Mouse (Mus musculus): ENCODE measurements around the gene Gp9. TPM values are rescaled to one million over a fixed set of nuclear protein-coding genes. Genes with fewer than 3 reads are reported as not detected.

Gp9 gene
- total RNA-seq (2021) = 1 to 10 TPM in 1 of 2 experiments, under 1 TPM in 1; 0.92 to 1.1 TPM

DNA sequence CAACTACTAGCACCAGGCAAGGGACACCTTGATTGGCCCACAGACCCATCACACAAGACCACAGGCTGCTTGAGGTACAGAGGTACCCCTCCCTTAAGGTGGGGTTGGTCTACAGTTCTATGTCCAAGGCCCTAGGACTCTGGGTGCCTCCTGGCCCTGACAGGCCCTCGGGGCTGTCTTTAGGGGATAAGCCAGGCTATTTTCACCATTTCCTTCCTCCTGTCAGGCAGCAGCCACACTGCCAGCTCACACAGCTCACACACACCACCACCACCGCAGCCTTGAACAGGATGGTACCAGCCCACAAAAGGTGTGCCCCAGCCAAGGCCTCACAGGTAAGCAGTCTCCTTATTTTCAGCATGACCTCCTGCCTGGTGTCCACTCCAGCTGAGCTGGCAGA is at the start of gene Gp9:
Gene Gp9, plus strand, starts transcription at position 231 of the 400 bp plus-strand sequence.
- intact Hi-C loops (cut with DNase I) = no loop called here
- DNase-seq (ENCODE audit: low spot score in 2 of 2) = no peak

DNA sequence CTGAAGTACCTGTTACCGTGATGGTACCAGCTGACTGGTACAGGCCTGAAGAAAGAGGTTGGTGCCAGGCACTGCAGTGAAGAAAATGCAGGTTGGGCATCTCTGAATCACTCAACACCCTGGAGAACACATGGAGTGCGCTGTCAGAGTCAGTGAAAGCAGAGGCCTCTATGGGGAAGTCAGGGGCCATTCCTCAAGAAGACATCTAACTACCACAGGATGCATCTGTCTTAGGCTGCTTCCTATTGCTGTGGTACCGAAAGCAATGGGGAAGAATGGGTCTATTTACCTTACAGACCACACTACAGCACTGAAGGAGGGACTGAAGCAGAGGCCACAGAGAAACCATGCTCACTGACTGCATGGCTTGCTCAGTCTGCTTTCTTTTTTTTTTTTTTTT is 49.8 kb upstream of the Gp9 start:
- intact Hi-C loops (cut with DNase I) = no loop called here
- no peak for DNase-seq (ENCODE audit: low spot score in 2 of 2)

DNA sequence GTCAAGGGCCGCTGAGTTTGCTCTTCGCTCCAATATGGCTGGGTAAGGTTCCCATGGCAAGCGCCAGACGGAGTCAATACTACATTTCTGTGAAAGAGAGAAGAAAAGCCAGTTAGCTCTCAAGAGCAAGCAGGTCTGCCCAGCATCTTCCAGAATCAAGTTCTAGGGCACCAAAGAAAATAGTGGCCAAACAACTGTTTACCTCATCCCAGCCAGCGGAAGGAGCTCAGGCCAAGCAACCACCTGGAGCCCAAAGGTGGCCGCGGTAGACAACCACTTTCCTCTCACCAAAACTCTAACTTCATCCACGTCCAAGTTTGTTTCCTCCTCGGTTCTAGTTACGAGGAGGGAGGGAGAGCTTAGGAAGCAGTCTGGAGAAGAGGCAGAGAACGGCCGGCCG is 47.7 kb upstream of the Gp9 start:
- no peak for DNase-seq (ENCODE audit: low spot score in 2 of 2)
- intact Hi-C loops (cut with DNase I) = no loop called here

DNA sequence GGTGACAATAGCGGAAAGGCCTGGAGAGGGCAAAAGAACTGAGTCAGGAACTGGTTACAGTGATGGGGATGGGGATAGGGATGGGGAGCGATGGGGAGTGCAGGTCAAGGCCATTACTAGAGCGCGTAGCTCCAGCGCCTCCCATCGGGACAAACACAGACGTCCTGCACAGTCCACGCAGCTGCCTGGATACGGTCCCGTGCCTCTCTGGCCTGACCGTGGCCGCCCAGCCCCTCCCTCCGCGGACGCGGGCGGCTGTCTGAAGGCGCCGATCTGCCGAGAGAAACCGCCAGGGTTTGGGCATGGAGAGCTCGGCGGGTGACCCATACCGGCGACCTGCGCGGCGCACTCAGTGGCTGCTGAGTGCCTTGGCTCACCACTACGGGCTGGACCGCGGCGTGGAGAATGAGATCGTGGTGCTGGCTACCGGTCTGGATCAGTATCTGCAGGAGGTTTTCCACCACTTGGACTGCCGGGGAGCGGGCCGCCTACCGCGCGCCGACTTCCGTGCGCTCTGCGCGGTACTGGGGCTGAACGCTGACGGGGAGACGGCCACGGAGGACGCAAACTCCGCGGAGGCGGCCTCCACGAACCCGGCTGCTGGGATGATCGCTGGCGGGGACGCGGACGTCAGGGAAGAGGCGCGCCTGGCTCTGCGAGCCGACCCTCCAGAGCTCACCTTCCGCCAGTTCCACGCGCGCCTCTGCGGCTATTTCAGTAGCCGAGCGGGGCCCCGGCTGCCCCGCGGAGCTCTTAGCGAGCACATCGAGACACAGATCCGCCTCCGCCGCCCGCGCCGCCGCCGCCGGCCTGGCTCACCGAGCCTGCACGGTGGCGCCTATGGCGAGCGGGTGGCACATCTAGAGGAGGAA is 47.0 kb upstream of the Gp9 start, which contains the start of gene Efcc1:
Gene Efcc1, plus strand, starts transcription at position 279 of the 872 bp plus-strand sequence.
- intact Hi-C loops (cut with DNase I) = no loop called here
- DNase-seq (ENCODE audit: low spot score in 2 of 2) = peak; percentile 66 to 68

DNA sequence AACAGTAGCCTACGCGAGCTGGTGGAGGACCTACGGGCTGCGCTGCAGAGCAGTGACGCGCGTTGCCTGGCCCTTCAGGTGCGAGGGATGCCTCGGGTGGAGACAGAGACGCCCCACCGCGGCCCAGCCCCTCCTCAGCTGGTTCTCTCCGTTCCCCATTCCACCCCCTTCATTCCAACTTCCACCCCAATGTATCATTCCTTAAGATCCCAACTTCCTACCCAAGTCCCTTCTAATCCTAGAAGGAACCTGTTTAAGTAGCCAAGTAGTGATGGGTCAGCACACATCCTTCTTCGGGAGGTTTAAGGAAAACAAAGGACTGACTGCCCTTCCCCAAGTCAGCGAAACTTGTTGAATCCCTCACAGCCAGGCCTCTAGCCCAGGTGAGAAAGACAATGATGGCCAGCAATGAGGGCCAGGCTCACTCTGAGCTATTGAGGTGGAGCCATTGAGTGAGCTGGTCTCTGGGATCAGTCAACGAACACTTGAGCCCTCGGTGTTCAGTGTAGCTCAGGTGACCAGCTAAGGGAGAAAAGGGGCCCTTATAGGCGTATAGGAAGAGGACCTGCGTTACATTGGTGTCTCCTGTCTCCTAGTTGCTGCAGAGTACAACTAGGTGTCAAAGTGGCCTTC is 46.3 kb upstream of the Gp9 start:
- intact Hi-C loops (cut with DNase I) = no loop called here
- no peak for DNase-seq (ENCODE audit: low spot score in 2 of 2)

DNA sequence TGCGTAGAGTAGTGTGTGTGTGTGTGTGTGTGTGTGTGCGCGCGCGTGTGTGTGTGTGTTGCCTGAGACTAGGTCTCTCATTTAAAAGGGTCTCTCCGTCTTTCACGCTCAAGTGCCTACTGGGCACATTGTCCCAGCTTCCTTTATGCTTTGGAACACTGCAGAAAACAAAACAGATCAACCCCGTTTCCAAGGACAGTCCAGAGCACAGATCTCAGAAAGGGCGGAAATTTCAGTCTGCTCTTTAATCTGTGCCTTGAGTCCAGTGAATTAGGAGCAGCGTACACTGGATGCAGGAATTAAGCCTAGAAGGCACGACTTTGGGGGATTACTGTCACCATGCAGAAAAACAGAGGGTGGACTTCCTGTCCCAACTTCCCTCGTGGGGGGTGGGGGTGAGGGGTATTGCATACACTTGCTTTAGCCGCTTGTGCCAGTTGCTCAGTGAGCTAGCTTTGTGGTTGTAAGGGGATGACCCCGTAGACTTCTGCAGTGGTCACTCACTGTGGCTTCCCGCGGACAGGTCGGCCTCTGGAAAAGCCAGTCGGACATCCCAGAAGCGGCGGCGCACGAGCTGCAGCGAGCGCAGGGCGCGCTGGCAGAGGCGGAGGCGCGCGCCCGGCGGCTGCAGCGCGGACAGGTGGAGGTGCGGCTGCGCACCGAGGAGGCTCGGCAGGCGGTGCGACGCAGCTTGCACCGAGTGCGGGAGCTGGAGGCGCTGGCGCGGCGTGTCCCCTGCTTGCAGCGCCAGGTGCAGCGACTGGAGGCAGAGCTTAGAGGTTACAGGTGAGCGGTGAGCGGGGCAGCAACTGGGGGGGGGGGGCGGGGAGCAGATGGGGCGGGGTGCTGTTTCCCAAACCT is 45.5 kb upstream of the Gp9 start:
- intact Hi-C loops (cut with DNase I) = no loop called here
- DNase-seq (ENCODE audit: low spot score in 2 of 2) = peak; percentile 11 to 37

DNA sequence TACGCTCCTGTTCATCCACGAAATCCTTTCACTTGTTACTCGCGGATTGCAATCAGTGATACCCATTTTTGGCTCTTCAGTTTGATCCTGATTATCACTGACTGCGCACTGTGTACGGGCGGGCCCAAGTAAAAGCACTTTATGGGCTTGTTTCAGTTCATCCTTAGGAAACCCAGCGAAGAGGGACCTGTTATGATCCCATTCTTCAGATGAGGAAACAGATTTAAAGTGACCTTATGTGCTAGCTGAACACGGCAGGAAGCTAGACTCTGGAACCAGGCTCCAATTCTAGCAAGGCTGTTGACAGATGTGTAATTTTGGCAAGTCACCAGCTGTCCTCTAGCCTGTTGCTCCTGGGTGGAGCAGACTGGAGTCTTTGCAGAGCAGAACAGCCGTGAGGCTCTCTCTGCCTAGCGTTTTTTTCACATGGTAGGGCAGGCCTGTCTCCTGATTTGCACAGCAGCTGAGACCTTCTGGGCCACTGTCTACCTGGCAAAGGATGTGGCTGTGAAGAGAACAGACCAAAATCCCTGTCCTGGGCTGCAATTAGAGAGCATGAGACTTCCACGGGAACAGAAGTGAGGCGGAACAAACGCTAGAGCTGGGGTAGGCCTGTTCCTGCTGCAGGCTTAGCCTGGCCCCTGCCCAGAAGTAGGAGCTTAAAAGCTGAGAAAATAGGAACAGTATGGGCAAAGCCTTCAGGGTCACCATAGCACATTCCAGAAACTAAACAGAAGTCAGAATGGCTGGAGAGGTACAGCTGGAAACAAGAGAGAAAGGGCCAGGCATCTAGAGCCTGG is 44.5 kb upstream of the Gp9 start:
- no peak for DNase-seq (ENCODE audit: low spot score in 2 of 2)
- intact Hi-C loops (cut with DNase I) = no loop called here

DNA sequence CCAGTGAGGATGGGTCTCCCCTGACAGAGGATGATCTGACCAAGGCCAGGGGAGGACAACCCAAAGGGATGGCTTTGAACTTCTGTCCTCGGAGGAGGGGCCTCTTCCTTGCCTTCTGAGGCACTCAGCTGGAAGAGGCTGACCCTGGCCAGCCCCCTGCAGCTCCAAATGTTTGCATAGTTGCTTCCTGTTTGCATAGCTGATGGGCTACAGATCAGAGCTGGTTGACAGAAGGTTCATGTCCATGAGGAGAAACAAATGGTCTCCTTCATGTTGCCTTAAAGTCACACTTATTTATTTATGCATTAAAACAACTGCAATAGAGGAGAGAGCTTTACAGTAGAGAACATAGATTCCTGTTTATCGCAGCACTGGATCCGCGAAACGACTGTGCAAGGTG is 43.7 kb upstream of the Gp9 start:
- intact Hi-C loops (cut with DNase I) = no loop called here
- DNase-seq (ENCODE audit: low spot score in 2 of 2) = no peak

DNA sequence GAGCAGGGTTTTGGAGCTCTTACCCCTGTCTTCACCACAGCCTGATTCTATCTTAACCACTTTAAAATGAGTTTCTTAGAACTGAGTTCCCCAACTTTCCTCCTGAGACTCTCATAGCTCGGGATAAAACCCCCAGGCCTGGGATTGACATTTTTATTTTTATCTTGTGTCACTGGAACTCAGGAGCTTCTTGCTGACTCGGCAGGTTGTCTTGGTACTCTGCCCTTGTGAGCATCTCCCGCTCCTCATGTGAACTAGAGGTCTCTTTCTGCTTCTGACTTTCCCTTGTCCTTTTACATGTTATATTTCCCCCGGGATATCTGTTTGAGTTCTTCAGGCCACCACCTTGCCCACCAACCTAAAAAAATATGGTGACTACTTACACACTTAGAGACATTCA is 40.9 kb upstream of the Gp9 start:
- DNase-seq (ENCODE audit: low spot score in 2 of 2) = no peak
- intact Hi-C loops (cut with DNase I) = no loop called here

DNA sequence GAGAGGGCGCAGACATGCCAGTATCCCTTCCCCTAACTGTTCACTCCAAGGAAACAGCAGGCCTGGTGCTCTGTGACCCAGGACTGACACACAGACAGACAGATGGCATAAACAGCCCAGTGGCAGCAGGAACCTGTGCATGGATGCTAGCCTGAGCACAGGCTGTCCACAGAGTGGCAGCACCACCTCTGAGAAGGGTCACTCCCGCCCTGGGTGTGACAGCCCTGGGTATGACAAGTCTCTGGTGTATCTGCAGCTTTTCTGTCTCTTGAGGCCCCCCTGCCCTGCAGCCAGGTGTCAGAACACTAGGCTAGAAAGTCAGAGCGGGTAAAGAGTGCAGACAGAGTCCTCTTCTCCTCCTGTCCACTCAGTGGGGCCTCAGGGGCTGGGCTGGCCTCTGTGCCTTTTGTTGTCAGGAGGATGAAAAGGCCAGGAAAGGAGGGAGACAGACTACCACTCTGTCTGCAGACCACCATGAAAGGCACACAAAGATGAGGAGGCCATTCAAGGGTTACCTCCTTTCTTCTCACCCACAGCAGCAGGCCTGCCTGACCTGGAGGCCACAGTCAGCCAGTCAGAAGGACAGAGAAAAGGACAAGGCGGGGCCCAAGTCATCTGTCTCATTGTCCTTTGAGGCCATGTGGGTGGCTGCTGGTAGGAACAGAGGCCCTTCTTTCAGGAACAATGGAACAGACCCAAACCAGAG is 39.8 kb upstream of the Gp9 start:
- DNase-seq (ENCODE audit: low spot score in 2 of 2) = no peak
- intact Hi-C loops (cut with DNase I) = no loop called here

DNA sequence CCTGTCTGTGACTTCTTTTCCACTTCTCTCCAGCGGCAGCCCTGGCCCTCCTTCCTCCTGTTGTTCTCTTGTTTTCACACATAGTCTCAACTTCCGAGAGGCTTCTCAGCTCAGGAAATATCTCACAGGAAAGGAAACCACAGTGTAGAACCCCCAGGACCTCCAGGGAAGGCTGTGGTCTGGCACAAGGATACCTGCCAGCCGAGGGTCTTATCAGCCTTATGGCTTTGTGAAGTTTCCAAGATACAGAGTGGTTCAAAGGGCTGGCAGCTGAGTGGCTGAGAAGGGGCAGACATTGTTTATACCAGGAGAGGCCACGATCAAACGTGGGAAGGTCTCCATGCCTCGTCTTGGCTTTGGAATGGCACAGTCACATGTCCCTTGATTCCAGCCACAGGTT is 38.0 kb upstream of the Gp9 start:
- intact Hi-C loops (cut with DNase I) = no loop called here
- DNase-seq (ENCODE audit: low spot score in 2 of 2) = no peak

DNA sequence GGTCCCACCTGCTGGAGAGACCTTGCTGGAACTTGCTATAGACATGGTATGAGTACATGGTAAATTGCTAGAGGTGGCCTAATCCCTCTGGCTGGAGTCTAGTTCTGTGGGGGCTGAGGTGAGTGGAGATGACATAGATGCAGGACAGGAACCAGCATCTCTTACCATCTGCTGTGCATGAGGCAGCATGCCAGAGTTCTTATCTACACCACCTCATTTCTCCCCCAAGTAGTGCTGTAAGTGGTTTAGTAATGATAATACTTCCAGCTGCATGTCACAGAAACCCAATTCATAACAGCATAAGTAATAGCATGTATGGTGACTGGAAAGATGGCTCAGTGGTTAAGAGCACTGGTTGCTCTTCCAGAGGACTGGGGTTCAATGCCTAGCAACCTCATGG is 37.4 kb upstream of the Gp9 start:
- DNase-seq (ENCODE audit: low spot score in 2 of 2) = no peak
- intact Hi-C loops (cut with DNase I) = no loop called here

DNA sequence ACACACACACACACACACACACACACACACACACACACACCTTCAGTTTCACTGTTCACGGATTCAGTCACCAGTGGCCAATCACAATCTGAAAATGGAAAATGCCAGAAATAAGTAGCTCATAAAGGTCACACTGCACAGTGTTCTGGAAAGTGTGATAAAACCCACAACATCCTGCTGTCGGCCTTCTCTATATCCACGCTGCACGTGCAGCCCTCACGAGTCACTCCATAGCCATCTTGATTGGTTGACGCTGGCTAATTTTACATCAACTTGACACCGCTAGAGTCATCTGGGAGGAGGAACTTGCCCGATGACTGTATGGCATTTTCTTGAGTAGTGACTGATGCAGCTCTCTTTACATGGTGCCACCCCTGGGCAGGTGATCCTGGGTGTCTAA is 35.9 kb upstream of the Gp9 start:
- no peak for DNase-seq (ENCODE audit: low spot score in 2 of 2)
- intact Hi-C loops (cut with DNase I) = no loop called here

DNA sequence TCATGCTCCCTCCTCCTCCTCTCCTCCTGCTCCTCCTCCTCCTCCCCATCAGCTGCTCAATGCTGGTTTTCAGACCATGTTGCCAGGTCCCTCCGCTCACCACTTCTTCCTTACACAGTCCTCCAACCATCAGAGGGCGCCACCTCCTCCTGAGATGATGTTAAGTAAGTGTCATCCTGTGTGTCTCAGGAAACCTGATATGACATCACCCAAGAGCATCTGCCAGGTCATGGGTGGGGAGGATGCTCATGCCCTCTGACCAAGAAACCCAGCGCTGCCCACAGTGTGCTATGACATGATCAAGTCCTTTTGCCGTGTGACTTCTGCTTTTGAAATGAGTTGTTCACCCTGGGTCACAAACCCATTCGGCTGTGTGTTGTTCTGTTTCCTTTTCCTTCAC is 35.1 kb upstream of the Gp9 start:
- DNase-seq (ENCODE audit: low spot score in 2 of 2) = no peak
- intact Hi-C loops (cut with DNase I) = no loop called here

DNA sequence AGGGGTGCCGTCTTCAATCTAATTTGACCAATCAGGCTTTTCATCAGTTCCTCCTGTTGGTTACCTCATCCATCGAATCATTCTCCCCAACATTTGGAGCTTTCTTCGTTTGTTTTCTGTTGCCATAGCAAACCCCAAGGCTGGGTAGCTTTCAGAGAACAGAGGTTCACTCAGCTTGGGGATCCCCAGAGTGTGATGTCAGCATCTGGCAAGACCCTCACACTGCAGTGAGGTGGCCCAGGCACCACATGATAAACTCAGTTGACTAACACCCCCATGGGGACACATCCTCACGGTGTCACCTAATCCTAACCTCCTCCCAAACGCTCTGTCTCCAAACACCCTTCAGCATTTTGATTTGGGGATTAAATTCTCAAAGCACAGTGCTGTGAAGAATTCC is 34.6 kb upstream of the Gp9 start:
- no peak for DNase-seq (ENCODE audit: low spot score in 2 of 2)
- intact Hi-C loops (cut with DNase I) = no loop called here

DNA sequence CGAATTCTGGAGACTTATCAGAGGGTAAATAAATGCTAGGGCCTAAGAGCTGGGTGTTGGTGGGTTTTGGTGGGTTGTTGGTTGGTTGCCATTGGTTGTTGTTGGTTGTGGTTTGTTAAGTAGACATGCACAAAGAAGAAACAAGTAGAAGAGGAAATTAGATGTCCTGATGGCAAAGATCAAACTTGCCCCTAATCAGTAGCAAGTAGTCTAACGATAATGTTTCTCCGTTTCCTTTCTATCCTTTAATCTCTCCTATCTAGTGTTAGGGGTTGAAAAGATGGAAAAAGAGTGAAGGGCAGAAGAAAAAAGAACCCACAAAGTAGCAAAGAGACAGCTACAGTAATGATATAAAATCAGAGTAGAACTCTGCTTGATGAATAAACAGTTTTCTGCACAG is 33.2 kb upstream of the Gp9 start:
- no peak for DNase-seq (ENCODE audit: low spot score in 2 of 2)
- intact Hi-C loops (cut with DNase I) = no loop called here

DNA sequence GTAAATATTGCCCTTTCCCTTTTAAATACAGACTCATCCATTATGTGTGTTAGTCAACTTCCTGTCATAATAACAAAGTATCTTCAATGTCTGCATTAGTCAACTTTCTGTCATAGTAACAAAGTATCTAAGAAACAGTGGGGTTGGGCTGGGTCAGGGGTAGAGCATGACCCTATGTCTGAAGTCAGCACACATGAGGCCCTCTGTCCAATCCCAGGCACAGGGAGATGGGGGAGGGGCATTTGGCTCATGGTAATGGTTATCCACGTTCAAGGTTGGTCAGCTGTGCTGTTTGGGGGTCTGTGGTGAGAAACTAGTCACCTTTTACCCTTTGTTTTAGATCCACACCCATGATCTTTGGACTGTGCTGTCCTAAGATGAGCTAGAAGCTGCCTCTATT is 32.6 kb upstream of the Gp9 start:
- intact Hi-C loops (cut with DNase I) = no loop called here

DNA sequence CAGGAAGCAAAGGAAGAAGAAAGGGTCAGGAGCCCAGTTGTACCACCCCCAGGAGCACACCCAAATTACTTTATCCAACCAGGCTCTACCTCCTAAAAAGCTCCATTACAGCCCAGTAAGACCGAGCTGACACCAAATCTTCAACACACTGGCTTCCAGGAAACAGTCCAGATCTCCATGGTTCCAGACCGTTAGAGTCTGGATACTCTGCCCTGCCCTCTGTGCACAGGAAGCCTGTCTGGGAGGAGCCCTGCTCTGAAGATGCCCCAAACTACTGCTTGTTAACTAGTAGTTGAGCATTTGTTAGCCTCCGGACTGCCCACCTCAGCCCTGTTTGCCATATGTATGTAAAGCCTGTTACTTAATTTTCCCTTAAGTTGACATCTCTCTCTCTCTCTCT is 31.8 kb upstream of the Gp9 start:
- intact Hi-C loops (cut with DNase I) = no loop called here
- no peak for DNase-seq (ENCODE audit: low spot score in 2 of 2)

More for the DNA sequence above, 32.6 kb upstream of the Gp9 start:
- DNase-seq (ENCODE audit: low spot score in 2 of 2) = no peak

DNA sequence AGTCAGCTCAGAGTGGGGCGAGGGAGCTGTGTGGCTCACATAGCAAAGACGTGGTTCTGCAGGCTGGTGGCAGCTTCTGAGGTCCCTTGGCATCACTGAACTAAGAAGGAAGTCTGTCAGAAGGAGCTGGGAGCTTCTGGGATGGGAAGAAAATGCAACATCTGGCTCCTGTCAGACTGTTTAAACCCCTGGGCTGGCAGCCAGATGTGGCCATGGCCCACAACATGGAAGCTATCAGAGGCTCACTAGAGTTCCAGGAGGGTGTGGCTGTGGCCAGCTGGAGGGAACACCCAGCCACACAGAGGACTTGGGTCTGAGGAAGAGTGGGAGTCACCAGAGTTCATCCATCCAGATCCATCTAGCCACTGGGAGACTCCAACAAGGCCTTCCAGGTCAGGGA is 31.0 kb upstream of the Gp9 start:
- intact Hi-C loops (cut with DNase I) = no loop called here
- no peak for DNase-seq (ENCODE audit: low spot score in 2 of 2)

All from left cerebral cortex, postnatal 25 days (tissue).